Mouse (Mus musculus) kidney, adult 2 months (tissue): ENCODE results near the gene Pou3f3. TPM values are rescaled to one million over a fixed set of nuclear protein-coding genes. Genes with fewer than 3 reads are reported as not detected.
A peak's percentile ranks its signal among the peaks of the same experiment; 100 is the strongest.

Experiments used
- DNase-seq: peaks from one replicate; pipeline ENCODE4 v3.0.0; 2021
- H3K27ac ChIP-seq: fragments of 200-500 bp; 2 replicates; pipeline ENCODE4 v1.5.1; 2012; ENCODE audit warnings: low read depth, low read length, control low read depth, inconsistent platforms; ENCODE audit not compliant: insufficient read depth
- H3K27me3 ChIP-seq: fragments of 200-500 bp; replicated peaks from 2 replicates; pipeline ENCODE4 v1.6.1; 2012; ENCODE audit warnings: mild to moderate bottlenecking, moderate library complexity, low read length, inconsistent platforms; ENCODE audit not compliant: control insufficient read depth, insufficient read depth
- H3K36me3 ChIP-seq: fragments of 200-500 bp; 2 replicates; pipeline ENCODE4 v1.6.1; 2012; ENCODE audit warnings: mild to moderate bottlenecking, moderate library complexity, low read length, inconsistent platforms; ENCODE audit not compliant: control insufficient read depth, insufficient read depth
- H3K4me1 ChIP-seq: fragments of 200-500 bp; 2 replicates; pipeline ENCODE4 v1.6.1; 2011; ENCODE audit warnings: low read length; ENCODE audit not compliant: control insufficient read depth, insufficient read depth
- H3K4me3 ChIP-seq: fragments of 200-500 bp; 2 replicates; pipeline ENCODE4 v1.5.1; 2011; ENCODE audit warnings: mild to moderate bottlenecking, low read depth, low read length, control low read depth; ENCODE audit not compliant: insufficient read depth
- CTCF ChIP-seq: fragments of 200-500 bp; conservative IDR thresholded peaks from 2 replicates; pipeline ENCODE4 v1.5.1; 2011; ENCODE audit warnings: low read depth, mild to moderate bottlenecking, control low read depth, low read length, moderate library complexity, mixed read lengths; ENCODE audit not compliant: insufficient read depth, insufficient read length
- POLR2A ChIP-seq: fragments of 200-500 bp; IDR thresholded peaks from one replicate; pipeline ENCODE4 v1.6.1; 2011; ENCODE audit warnings: low read depth, low read length, control low read depth
- WGBS: fragments of 180-500 bp; shearing (Covaris S2); methylation state at CpG from one replicate; pipeline ENCODE4 v1.1.7; 2018; 5-methylcytosine and 5-hydroxymethylcytosine counted together
- polyA plus RNA-seq: library from polyadenylated mRNA; depleted of rRNA; stranded (reverse); fragments of >200 nt; gene quantifications from 2 replicates; pipeline ENCODE4 v1.2.3, GENCODE M21; 2012

Gene Pou3f3
- polyA plus RNA-seq, 1 experiment: 14.4 TPM

DNA sequence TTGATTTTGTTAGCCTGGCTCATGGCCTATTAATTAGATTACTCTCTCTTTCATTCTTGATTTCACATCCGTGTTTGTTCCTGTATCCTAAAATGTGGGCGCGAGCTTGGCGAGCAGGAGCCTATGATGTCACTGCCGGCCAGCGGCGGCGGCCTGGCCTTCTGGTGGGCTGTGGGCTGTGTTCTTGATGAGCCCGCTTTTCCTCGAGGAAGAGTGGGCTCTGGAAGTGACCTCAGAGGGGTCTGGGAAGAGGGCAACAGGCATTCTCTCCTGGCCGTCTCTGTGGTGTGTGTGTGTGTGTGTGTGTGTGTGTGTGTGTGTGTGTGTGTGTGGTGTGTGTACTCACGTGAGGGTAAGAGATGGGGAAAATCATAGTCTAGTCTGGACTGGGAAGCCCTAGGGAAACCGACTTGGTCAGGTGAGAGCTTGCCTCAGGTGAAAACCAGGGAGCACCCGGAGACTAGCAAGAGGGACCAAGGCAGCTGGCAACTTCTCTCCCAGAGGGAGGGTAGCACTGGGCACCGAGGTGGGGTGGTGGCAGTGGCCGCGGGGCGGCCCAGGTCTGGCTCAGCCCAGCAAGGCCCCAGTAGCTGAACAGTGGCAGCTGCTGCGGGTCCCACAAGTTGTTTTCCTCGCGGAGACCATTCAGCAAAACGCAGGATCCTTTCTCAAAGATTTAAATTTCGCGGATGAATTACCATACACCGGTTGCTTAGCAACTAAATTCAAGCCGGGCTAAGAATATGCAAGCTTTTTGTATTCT is 8.5 kb downstream of the Pou3f3 start:
- Histone ChIP-seq H3K27ac (peak overlapping the region; percentile 93), H3K27me3 (peaks cover 5% of the 10 kb centered on the region; the same call in 1 of the 2 replicates), H3K4me1 (peaks cover 3% of the 10 kb centered on the region), H3K36me3 (no peaks in the 10 kb centered on the region; the same call in 1 of the 2 replicates), H3K4me3 (0 out of 2 replicates have a peak overlapping the region, but pooled peaks have one; percentile 27)
- no peak for TF ChIP-seq CTCF
- TF ChIP-seq POLR2A: no peak
- WGBS: 14% methylated on average over 26 of the region's 26 CpGs
- DNase-seq: peak; percentile 66

DNA sequence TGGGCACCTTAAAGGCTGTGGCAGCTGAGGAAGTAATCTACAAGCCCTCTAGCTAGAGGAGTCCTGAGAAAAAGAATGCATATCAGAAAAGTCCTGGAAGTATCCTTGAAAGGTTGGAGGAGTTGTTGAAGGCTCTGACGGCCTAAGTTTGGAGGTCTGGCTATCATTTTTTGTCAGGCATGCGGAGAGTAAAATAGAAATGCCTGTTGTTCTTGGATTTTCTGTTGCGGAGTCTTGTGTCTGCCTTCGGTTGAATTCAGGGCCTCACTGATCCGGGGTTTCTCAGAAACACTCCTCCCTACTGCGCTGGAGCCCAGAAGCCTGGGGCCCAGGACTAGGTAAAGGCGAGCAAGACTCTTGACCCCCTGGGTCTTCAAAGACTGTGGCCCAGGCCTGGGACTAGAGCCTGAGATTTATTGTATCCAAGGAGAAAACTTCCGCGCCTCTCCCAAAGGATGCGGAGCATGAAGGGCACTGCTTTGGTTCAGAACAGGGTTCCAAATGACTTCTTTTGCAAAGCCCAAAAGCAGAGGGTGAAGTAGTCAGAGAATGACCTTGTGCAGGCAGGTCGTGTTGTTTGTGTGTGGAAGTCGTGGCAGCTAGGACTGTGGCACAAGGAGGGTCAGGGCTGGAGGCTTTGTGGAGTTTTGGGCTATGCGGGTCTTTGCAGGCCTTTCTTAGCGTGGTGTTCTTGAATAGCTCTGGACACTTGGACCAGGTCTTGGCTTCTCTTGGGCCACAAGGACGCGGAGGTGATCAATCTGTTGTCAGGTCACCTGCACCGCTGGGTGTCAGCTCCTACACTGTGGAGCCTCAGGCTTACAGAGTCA is 9.6 kb downstream of the Pou3f3 start:
- H3K27ac ChIP-seq: peak overlapping the region; percentile 79
- WGBS: 24% methylated on average over 17 of the region's 17 CpGs

DNA sequence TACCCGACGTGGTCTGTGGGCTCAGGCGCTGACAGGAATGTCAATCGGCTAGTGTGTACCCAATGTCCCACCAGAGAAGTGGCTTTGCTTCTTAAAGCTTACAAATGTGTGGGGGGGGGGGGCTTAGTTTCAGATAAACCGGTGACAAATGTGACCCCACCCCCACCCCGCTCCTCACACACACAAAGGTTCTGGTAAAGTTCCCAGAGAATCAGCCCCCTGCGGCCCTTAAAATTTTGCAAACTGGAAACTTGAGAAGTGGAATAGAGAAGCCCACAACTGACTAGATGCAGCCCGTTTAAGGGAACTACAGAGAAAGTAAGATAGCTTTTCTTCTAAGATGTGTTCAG is 10.2 kb downstream of the Pou3f3 start:
- H3K27ac ChIP-seq: peak overlapping the region; percentile 79
- no peak overlapping the region for H3K4me3 ChIP-seq
- 15% methylated on average over 8 of the region's 8 CpGs for WGBS
- peaks cover 2% of the 10 kb centered on the region; the same call in 1 of the 2 replicates for H3K27me3 ChIP-seq
- H3K36me3 ChIP-seq: no peaks in the 10 kb centered on the region
- TF ChIP-seq CTCF: no peak
- DNase-seq: no peak
- H3K4me1 ChIP-seq: peaks cover 6% of the 10 kb centered on the region

More for the DNA sequence above, 9.6 kb downstream of the Pou3f3 start:
- peaks cover 6% of the 10 kb centered on the region for H3K4me1 ChIP-seq
- peaks cover 2% of the 10 kb centered on the region; the same call in 1 of the 2 replicates for H3K27me3 ChIP-seq
- DNase-seq: peak; percentile 70
- H3K36me3 ChIP-seq: no peaks in the 10 kb centered on the region
- no peak overlapping the region for H3K4me3 ChIP-seq
- TF ChIP-seq POLR2A (no peak), CTCF (no peak)

DNA sequence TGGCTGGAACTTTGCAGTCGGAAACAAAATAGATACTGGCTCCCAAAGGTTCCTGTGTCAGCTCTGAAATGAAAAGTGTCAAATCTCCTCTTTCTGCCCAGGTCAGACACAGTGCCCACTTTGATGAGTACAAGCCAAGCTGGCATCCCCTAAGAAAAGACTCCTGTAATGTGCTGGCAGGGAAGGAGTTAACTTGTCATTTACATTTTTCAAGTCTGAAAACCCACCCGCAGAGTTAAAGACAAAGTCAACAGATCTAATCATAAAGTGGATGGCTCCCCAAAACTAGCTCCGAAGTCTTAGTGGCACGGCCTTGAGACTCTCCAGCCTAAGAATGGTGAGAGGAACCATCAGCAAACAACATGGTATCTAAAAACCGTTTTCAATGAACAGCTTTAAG is 11.6 kb downstream of the Pou3f3 start:
- Histone ChIP-seq H3K4me3 (no peak overlapping the region), H3K27me3 (peaks cover 2% of the 10 kb centered on the region; the same call in 1 of the 2 replicates), H3K27ac (peak overlapping the region; percentile 67), H3K36me3 (no peaks in the 10 kb centered on the region), H3K4me1 (peaks cover 6% of the 10 kb centered on the region)
- DNase-seq: peak; percentile 3
- 16% methylated on average over 5 of the region's 5 CpGs for WGBS
- TF ChIP-seq POLR2A (no peak), CTCF (no peak)

DNA sequence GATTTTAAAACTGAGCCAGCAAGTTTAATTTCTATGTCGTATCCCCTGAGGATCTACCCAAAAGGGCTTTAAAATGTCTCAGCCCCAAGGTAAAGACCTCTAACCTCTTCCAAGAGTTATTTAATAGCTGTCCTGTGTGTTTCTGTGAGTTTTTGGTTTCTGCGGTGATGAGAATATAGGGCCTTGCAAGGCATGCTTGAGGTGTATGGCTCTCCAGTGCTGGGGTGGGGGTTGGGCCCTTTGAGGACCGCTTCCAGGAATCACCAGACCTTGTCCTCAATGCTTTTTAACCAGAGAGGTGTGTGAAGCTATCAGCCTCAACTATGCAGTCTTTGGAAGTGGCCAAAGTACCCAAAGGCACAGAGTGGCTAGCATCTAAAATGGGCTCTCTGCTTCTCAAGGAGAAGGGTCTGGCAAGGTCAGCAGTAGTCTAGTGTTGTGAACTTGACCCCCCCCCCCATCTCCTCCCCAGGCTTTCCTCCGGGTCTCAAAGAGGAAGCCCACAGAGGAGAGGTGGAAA is 12.1 kb downstream of the Pou3f3 start:
- Histone ChIP-seq H3K27me3 (peaks cover 2% of the 10 kb centered on the region; the same call in 1 of the 2 replicates), H3K36me3 (no peaks in the 10 kb centered on the region), H3K27ac (peak overlapping the region; percentile 67), H3K4me3 (no peak overlapping the region), H3K4me1 (peaks cover 6% of the 10 kb centered on the region)
- no peak for TF ChIP-seq CTCF
- WGBS: 10% methylated on average over 4 of the region's 4 CpGs
- peak; percentile 35 for DNase-seq

DNA sequence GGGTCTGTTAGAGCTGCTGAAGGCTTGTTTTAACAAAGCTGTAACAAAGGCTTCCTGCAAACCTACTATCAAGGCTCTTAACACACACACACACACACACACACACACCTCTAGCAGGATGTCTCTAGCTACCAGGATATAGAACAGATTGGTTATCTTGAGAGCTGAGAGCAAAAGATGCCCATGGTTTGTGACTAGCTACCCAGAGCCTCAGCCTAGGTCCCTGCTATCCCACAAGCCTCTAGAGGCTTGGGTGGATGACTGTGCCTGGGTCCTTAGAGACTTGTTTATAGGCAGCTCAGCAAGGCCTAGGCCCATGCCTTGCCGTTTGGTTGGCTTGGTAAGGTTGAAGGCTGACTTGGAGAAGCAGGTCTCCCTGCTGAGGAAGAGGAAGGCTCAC is 13.5 kb downstream of the Pou3f3 start:
- H3K36me3 ChIP-seq: no peaks in the 10 kb centered on the region
- peak; percentile 7 for DNase-seq
- H3K27ac ChIP-seq: peak overlapping the region; percentile 76
- 28% methylated on average over 1 of the region's 1 CpGs for WGBS
- H3K27me3 ChIP-seq: 0 out of 2 replicates have a peak, but pooled peaks cover 1% of the 10 kb centered on the region
- TF ChIP-seq CTCF: no peak
- TF ChIP-seq POLR2A: no peak
- peaks cover 6% of the 10 kb centered on the region for H3K4me1 ChIP-seq
- H3K4me3 ChIP-seq: no peak overlapping the region
